Mouse (Mus musculus) midbrain, embryonic 14.5 days (tissue): ENCODE data around the gene Gm17334. TPM values are rescaled to one million over a fixed set of nuclear protein-coding genes. Genes with fewer than 3 reads are reported as not detected.
A peak's percentile ranks its signal among the peaks of the same experiment; 100 is the strongest.

Source experiments
- ATAC-seq: fragments of 200-750 bp; cut with Nextera tagmentation; 2 replicates; pipeline ENCODE4 v1.8.0; 2017; ENCODE audit warnings: moderate number of reproducible peaks, moderate library complexity; ENCODE audit not compliant: low FRiP score, low TSS enrichment
- DNase-seq: peaks from one replicate; pipeline ENCODE4 v3.0.0-alpha.2; 2015
- H3K27ac ChIP-seq: fragments of 300-500 bp; sonication (generic); replicated peaks from 2 replicates; pipeline ENCODE4 v1.5.1; 2014; ENCODE audit warnings: mild to moderate bottlenecking, low read depth, low read length, moderate library complexity
- H3K27me3 ChIP-seq: fragments of 300-500 bp; sonication (generic); 2 replicates; pipeline ENCODE4 v1.6.1; 2014; ENCODE audit warnings: low read length, control low read depth, mixed read lengths; ENCODE audit not compliant: control insufficient read depth, insufficient read depth
- H3K36me3 ChIP-seq: fragments of 300-500 bp; sonication (generic); 2 replicates; pipeline ENCODE4 v1.6.1; 2014; ENCODE audit warnings: low read length, control low read depth; ENCODE audit not compliant: control insufficient read depth, insufficient read depth
- H3K4me1 ChIP-seq: fragments of 300-500 bp; sonication (generic); 2 replicates; pipeline ENCODE4 v1.6.1; 2014; ENCODE audit warnings: mild to moderate bottlenecking, antibody characterized with exemption, low read length, control low read depth; ENCODE audit not compliant: control insufficient read depth, insufficient read depth
- H3K4me2 ChIP-seq: fragments of 300-500 bp; sonication (generic); 2 replicates; pipeline ENCODE4 v1.6.1; 2014; ENCODE audit warnings: mild to moderate bottlenecking, low read length, moderate library complexity
- H3K4me3 ChIP-seq: fragments of 300-500 bp; sonication (generic); replicated peaks from 2 replicates; pipeline ENCODE4 v1.5.1; 2014; ENCODE audit warnings: low read depth, low read length
- H3K9ac ChIP-seq: fragments of 300-500 bp; sonication (generic); replicated peaks from 2 replicates; pipeline ENCODE4 v1.6.1; 2014; ENCODE audit warnings: mild to moderate bottlenecking, low read length, moderate library complexity
- H3K9me3 ChIP-seq: fragments of 300-500 bp; sonication (generic); 2 replicates; pipeline ENCODE4 v1.6.1; 2016; ENCODE audit warnings: low read length, control low read depth, mixed read lengths; ENCODE audit not compliant: control insufficient read depth
- WGBS: fragments of 180-500 bp; shearing (Covaris S2); extraction: QIAGEN DNeasy Blood & Tissue Kit; methylation state at CpG from one replicate; pipeline ENCODE4 v1.1.7; 2014; 5-methylcytosine and 5-hydroxymethylcytosine counted together
- polyA plus RNA-seq: library from polyadenylated mRNA; unstranded; fragments of >200 nt; fragmentation: Nextera tagmentation; extraction: Ambion mirVana; gene quantifications from 2 replicates; pipeline ENCODE4 v1.2.1, GENCODE M21; 2014

Gene Gm17334
- polyA plus RNA-seq, 1 experiment from 2014 or later = 0.24 TPM

DNA sequence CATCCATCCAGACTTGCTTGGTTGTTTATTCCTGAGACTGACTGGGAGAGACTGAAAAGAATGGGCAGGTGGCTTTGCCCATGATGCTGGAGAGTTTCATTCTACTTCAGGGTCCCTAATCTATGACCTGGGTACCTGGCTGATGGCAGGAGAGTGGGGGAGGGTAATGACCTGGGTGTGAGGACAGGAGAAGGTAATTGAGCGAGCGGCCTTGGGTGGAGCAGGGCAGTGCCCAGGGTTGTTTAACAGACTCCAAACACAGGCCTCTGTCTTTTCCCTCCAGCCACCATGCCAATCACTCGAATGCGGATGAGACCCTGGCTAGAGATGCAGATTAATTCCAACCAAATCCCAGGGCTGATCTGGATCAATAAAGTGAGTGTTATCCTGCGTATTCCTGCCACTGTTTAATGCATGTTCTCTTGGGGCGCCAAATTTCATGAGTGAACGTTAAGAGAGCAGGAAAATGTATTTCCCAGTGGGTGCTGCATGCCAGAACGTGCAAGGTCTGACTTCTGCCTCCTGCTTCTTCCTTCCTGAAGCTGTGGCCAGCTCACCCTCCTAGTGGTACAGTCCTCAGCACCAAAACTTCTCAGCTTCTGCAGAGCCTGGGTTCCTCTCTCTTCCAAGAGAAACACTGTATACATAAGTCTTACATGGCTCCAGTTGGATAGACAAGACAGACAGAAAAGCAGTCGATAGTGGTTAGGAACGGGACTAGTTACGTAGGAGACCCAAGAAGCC lies 1.8 kb downstream of the Gm17334 start:
- H3K9me3 ChIP-seq = no peaks in the 10 kb centered on the region
- ATAC-seq (no peak), DNase-seq (no peak)
- H3K27me3 ChIP-seq = peaks cover 20% of the 10 kb centered on the region; the same call in 1 of the 2 replicates
- peak overlapping the region; percentile 99 for H3K4me2 ChIP-seq
- no peaks in the 10 kb centered on the region for H3K36me3 ChIP-seq
- H3K9ac ChIP-seq = no peak overlapping the region
- no peak overlapping the region for H3K4me3 ChIP-seq
- H3K4me1 ChIP-seq = no peaks in the 10 kb centered on the region
- no peak overlapping the region for H3K27ac ChIP-seq
- 86% methylated on average over 11 of the region's 11 CpGs for WGBS

DNA sequence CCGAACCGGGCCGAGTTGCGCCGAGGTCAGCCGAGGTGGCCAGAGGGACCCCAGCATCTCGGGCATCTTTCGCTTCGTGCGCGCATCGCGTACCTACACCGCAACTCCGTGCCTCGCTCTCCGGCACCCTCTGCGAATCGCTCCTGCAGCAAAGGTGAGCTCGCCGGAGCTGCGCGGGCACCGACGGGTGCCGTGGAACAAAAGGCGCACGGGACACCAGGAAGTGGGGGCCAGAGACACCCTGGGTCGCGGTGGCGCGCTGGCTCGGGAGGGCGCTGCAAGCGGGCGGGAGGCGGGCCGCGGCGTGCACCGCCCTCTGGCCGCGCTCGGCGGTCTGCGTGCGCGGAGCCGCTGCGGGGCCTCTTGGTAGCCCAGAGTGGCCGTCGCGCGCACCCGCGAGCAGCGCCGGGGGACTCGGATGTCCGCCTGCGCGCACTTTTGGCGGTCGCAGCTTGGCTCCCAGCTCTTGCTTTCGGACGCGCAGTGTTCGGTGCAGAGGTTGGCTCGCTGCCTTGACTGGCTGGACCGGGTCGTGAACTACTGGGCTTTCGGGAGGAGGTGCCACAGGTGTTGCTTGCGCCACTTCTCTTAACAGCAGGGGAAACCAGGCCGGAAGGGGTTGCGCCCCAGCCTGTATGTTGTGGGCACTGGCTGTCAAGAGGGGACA lies 2.7 kb downstream of the Gm17334 start:
- under 1% methylated on average over 75 of the region's 75 CpGs for WGBS
- no peaks in the 10 kb centered on the region for H3K36me3 ChIP-seq

DNA sequence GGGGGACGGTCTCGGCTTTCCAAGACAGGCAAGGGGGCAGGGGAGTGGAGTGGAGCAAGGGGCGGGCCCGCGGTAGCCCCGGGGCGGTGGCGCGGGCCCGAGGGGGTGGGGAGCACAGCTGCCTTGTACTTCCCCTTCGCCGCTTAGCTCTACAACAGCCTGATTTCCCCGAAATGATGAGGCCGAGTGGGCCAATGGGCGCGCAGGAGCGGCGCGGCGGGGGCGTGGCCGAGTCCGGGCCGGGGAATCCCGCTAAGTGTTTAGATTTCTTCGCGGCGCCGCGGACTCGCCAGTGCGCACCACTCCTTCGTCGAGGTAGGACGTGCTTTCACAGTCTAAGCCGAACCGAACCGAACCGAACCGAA lies 3.2 kb downstream of the Gm17334 start, which contains the start of gene Irf1:
Gene Irf1 (plus strand): TSS at position 255 of the 365 bp plus-strand sequence.
- Histone ChIP-seq H3K4me1 (no peaks in the 10 kb centered on the region), H3K27me3 (peaks cover 20% of the 10 kb centered on the region; the same call in 1 of the 2 replicates)
- WGBS = under 1% methylated on average over 39 of the region's 40 CpGs

More for the DNA sequence above, 2.7 kb downstream of the Gm17334 start:
- Histone ChIP-seq H3K27me3 (peaks cover 20% of the 10 kb centered on the region; the same call in 1 of the 2 replicates), H3K4me3 (peak overlapping the region; percentile 63), H3K9me3 (no peaks in the 10 kb centered on the region), H3K4me1 (no peaks in the 10 kb centered on the region), H3K9ac (peak overlapping the region; percentile 54), H3K4me2 (peak overlapping the region; percentile 99), H3K27ac (no peak overlapping the region)
- DNase-seq (peak; percentile 81), ATAC-seq (peak; percentile 72)

DNA sequence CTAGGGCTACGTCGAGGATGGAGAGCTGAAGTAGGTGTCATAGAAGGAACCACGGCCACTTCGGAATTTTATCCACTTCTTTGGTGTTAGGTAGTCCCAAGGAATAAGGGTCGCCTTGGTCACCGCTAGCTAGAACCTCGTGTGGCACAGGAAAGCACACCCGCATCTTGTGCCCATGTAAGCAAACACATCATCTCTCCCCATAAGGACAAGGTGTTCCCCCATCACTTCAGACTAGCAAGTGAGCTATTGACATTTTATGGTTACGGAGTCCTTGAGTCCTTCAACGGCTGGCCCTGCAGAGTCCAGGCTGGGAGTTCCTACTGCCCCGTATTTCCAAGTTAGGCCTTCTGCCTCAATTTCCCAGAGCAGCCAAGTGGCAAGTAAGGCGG lies 3.8 kb downstream of the Gm17334 start:
- no peak overlapping the region for H3K9ac ChIP-seq
- H3K4me3 ChIP-seq = peak overlapping the region; percentile 63
- no peak for ATAC-seq
- no peaks in the 10 kb centered on the region for H3K9me3 ChIP-seq
- H3K4me1 ChIP-seq = no peaks in the 10 kb centered on the region
- H3K4me2 ChIP-seq = peak overlapping the region; percentile 99
- no peak overlapping the region for H3K27ac ChIP-seq
- 58% methylated on average over 12 of the region's 12 CpGs for WGBS
- no peaks in the 10 kb centered on the region for H3K36me3 ChIP-seq
- DNase-seq = no peak
- peaks cover 20% of the 10 kb centered on the region; the same call in 1 of the 2 replicates for H3K27me3 ChIP-seq

More for the DNA sequence above, 3.2 kb downstream of the Gm17334 start, which contains the start of gene Irf1:
- peak within 1 kb of the TSS; percentile 63 for H3K4me3 ChIP-seq
- peak within 1 kb of the TSS; percentile 99 for H3K4me2 ChIP-seq
- H3K36me3 ChIP-seq = no peaks in the 10 kb centered on the region
- ATAC-seq (peak; percentile 91), DNase-seq (peak; percentile 92)
- no peak within 1 kb of the TSS for H3K27ac ChIP-seq
- H3K9ac ChIP-seq = peak within 1 kb of the TSS; percentile 54
- no peaks in the 10 kb centered on the region for H3K9me3 ChIP-seq

DNA sequence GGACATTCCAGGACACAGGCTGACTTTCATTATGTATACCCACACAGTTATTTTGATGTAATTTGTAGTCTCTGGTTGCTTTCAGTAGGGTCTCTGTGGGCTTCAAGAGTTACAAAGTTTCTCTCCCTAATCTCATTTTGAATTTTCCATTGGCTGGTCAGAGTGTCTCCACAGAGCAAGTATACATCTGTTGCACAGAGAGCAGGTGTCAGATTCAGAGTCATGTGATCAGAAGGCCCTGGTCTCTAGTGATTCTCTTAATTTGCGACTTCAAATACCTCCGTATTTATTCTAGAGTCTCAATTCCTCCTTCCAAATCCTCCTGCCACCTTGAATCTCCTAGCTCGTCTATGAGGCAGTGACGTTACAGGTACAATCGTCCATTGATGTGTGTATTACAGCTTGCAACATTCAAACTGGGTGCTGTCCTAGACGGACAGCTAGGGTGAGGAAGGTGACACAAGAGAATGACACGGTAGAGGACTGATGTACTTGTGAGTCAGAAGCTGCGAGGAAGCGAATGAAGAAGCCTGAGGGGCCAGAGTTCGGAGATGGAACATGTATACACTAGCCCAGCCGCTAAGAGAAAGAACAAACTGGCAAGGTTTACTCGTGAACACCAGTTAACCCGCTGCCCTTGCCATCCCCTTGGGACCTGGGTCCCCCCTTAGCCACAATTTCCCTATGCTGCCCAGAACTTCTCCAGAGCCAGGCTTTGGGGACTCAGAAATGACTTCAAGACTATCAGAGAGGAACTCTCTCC lies 4.4 kb downstream of the Gm17334 start:
- no peak overlapping the region for H3K4me2 ChIP-seq
- no peak for ATAC-seq
- DNase-seq = no peak
- H3K4me3 ChIP-seq = no peak overlapping the region
- H3K9ac ChIP-seq = no peak overlapping the region
- no peaks in the 10 kb centered on the region for H3K36me3 ChIP-seq
- peaks cover 22% of the 10 kb centered on the region; the same call in 1 of the 2 replicates for H3K27me3 ChIP-seq
- no peak overlapping the region for H3K27ac ChIP-seq
- H3K4me1 ChIP-seq = peaks cover 4% of the 10 kb centered on the region
- WGBS = 76% methylated on average over 13 of the region's 13 CpGs
- H3K9me3 ChIP-seq = no peaks in the 10 kb centered on the region

DNA sequence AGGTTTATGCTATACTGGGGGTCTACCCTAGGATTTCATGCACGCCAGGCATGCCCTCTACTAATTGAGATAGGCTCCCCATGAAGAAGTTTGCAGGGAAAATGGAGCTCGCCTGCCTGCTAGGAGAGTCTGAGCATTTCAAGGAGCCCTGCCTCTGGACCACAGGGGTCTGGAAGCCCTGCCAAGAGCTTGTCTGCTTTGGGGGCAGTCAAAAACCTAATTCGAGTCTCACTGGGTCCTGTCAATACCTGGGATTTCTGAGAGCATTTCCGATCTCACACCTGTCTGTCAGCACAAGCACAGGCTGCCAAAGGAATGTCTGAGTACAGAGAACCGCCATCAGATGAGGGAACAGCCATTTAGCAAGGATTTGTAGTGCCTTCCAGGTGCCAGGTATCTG lies 8.4 kb downstream of the Gm17334 start:
- Histone ChIP-seq H3K4me3 (no peak overlapping the region), H3K4me2 (no peak overlapping the region), H3K9ac (no peak overlapping the region), H3K9me3 (no peaks in the 10 kb centered on the region), H3K27ac (no peak overlapping the region), H3K27me3 (peaks cover 49% of the 10 kb centered on the region), H3K36me3 (no peaks in the 10 kb centered on the region), H3K4me1 (peaks cover 21% of the 10 kb centered on the region)
- WGBS = 50% methylated on average over 5 of the region's 5 CpGs
- ATAC-seq (no peak), DNase-seq (no peak)

DNA sequence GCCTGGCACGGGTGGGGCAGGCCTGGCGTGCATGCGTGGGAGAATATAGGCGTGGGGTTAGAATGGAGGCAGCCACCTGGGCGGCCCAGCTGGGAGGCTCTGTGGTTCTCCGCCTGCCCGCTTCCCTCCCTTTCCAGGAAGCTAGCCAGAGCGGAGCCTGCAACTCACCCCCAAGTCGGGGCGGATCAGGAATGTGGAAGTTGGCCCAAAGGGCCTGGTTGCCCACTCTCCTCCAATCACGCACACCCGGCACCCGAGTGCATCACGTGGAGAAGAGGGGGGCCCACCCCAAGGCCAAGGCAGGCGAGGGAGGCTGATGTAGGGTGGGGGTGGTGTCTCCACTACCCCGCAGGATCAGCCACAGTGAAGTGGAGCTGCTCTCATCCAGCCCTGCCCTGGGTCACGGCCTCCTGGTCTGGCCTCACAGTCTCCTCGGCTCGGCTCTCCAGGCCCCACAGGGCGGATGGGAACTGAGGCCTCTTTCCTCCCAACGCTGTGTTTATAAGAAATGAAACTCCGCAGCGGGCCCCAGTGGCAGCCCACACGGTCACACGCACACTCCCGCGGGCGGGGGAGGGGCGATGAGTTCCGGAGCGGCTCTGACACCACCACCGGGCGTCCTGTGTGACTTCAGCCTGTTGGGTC lies 9.4 kb downstream of the Gm17334 start:
- WGBS = 4% methylated on average over 33 of the region's 33 CpGs

More for the DNA sequence above, 9.4 kb downstream of the Gm17334 start:
- ATAC-seq (peak; percentile 81), DNase-seq (peak; percentile 78)
- peak overlapping the region; percentile 61 for H3K4me2 ChIP-seq
- peaks cover 25% of the 10 kb centered on the region for H3K4me1 ChIP-seq
- no peaks in the 10 kb centered on the region for H3K36me3 ChIP-seq
- peak overlapping the region; percentile 27 for H3K4me3 ChIP-seq
- peak overlapping the region; percentile 26; the same call in 1 of the 2 replicates for H3K9ac ChIP-seq
- peaks cover 45% of the 10 kb centered on the region for H3K27me3 ChIP-seq
- H3K9me3 ChIP-seq = no peaks in the 10 kb centered on the region
- no peak overlapping the region for H3K27ac ChIP-seq
